Mouse (Mus musculus): ENCODE measurements around the gene Pramel5.
"Not testable (repeated sequence)": the region's sequence is repeated elsewhere in the genome, so short reads cannot be mapped to it uniquely, and the experiment has no call there.

The Pramel5 gene

DNA sequence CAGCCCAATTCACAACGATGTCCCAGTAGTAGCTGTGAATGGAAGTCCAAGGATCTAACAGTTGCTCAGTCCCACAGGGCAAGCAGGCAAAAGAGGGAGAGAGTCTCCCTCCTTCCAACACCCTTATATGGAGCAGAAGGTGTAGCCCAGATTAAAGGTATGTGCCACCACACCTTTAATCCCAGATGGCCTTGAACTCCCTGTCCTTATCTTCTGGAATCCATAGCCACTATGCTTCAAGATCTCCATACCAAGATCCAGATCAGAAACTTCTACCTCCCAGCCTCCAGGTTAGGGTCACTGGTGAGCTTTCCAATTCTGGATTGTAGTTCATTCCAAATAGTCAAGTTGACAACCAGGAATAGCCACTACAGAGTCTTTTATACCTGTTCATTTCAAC lies at the start of gene Pramel5:
Gene Pramel5 (minus strand): TSS at position 101 of the 400 bp plus-strand sequence.
- not testable (repeated sequence) for DNase-seq (ENCODE audit: low spot score in 2 of 2)

- not testable (repeated sequence) for DNase-seq (ENCODE audit: low spot score in 2 of 2)
These were observed 49.7 kb upstream of the Pramel5 start, which contains the start of gene Gm13128 for GRCm38 (mm10) chr4:144329949-144330348. Gene Gm13128 (plus strand): TSS chr4:144330249.

- DNase-seq (ENCODE audit: low spot score in 2 of 2) = not testable (repeated sequence)
These were observed 32.6 kb upstream of the Pramel5 start for GRCm38 (mm10) chr4:144312666-144313460.

- not testable (repeated sequence) for DNase-seq (ENCODE audit: low spot score in 2 of 2)
These were observed 19.1 kb upstream of the Pramel5 start for GRCm38 (mm10) chr4:144299414-144299813.

DNA sequence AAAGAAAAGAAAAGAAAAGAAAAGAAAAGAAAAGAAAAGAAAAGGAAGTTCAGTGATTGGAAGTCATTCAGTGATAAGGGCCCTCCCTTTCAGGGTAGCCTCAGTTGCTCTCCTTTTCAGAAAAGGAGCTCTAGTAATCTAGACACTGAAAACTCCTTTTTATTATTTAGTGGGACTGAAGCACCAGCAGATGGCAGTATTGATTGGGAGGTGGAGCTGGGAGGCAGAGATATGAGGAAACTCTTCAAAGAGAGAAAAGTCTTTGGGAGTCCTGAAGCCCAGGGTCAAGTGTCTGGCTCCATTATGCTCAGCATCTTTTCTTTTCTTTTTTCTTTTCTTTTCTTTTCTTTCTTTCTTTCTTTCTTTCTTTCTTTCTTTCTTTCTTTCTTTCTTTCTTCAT lies 25.5 kb downstream of the Pramel5 start:
- DNase-seq (ENCODE audit: low spot score in 2 of 2) = not testable (repeated sequence)
